12 mouse cellular contexts compared by ENCODE assay signal in the genomic region with DNA sequence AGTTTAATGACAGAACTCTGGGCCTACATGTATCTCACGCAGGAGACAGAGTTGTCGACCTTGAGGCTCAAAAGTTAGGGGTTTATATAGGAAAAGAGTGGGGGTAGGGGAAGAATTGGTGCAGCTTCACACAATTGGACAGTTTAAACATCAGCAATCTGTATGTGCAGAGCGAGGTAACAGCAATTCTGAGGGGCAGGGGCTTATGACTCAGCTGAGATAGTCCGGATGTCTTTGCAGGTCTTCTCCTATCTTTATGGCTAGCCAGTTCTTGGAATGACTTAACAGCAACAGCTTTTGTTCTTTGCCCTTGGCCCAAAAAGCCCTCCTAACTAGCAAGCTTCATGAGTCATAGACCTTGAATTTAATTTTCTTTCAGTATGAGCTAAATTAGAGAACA. TPM values are rescaled to one million over a fixed set of nuclear protein-coding genes. Genes with fewer than 3 reads are reported as not detected.
"Had no signal": no experiment of that assay in that cellular context is flagged by ENCODE, and none has a peak within 500 bp of the region (broad histone marks: within the 10 kb centered on the region; RNA-seq: fewer than 3 reads in every experiment).

No protein-coding gene starts in this region.

RNA-seq across cellular contexts. Expression of a gene that starts 28.8 kb away (rescaled TPM):
- total RNA-seq: neutrophil, adult 5-6 weeks had no signal
- polyA plus RNA-seq: neural tube, embryonic 13.5 days; neural tube, embryonic 14.5 days; neural tube, embryonic 15.5 days; small intestine, adult 2 months; stomach, embryonic 14.5 days; stomach, embryonic 15.5 days; stomach, embryonic 16.5 days; stomach, postnatal 0 days; thymus, adult 2 months; thymus, postnatal 0 days; urinary bladder, adult 2 months had no signal
